Mouse (Mus musculus) cerebellum, postnatal 10 days (tissue): ENCODE data around the gene Gnai2.

Experiments used
- DNase-seq, 2 experiments: peaks; one replicate each; pipeline ENCODE4 v3.0.0; 2021; ENCODE audit warnings: mixed read lengths in 2 of 2

The Gnai2 gene

GRCm38 (mm10) chr9:107629901-107630425 lies 5.2 kb downstream of the Gnai2 start:
- peak; percentile 33 to 46 for DNase-seq

GRCm38 (mm10) chr9:107629411-107629730 lies 5.8 kb downstream of the Gnai2 start:
- DNase-seq, result no peak

- DNase-seq, result peak; percentile 15 to 42
These were observed 6.3 kb downstream of the Gnai2 start for GRCm38 (mm10) chr9:107628721-107629410.

GRCm38 (mm10) chr9:107627387-107628255 lies 7.5 kb downstream of the Gnai2 start:
- no peak for DNase-seq

GRCm38 (mm10) chr9:107626844-107627277 lies 8.3 kb downstream of the Gnai2 start:
- DNase-seq, result peak; percentile 94 to 95

GRCm38 (mm10) chr9:107626158-107626843 lies 8.9 kb downstream of the Gnai2 start:
- DNase-seq, result no peak

GRCm38 (mm10) chr9:107625351-107626128 lies 9.6 kb downstream of the Gnai2 start:
- no peak for DNase-seq

GRCm38 (mm10) chr9:107624951-107625350 lies 10.2 kb downstream of the Gnai2 start:
- DNase-seq, result no peak

GRCm38 (mm10) chr9:107624539-107624938 lies 10.6 kb downstream of the Gnai2 start:
- no peak for DNase-seq

GRCm38 (mm10) chr9:107620954-107621353 lies 14.2 kb downstream of the Gnai2 start:
- DNase-seq, result peak; percentile 42

GRCm38 (mm10) chr9:107619546-107619879 lies 15.7 kb downstream of the Gnai2 start:
- DNase-seq, result no peak

GRCm38 (mm10) chr9:107618778-107619545 lies 16.2 kb downstream of the Gnai2 start:
- peak in 1 of 2 experiments; percentile 39 for DNase-seq

GRCm38 (mm10) chr9:107618098-107618497 lies 17.1 kb downstream of the Gnai2 start:
- DNase-seq, result peak in 1 of 2 experiments; percentile 17

GRCm38 (mm10) chr9:107617461-107617860 lies 17.7 kb downstream of the Gnai2 start:
- no peak for DNase-seq

- DNase-seq, result no peak
These were observed 20.1 kb downstream of the Gnai2 start for GRCm38 (mm10) chr9:107615035-107615434.

GRCm38 (mm10) chr9:107612945-107613569 lies 22.1 kb downstream of the Gnai2 start:
- DNase-seq, result peak; percentile 56 to 72

- peak; percentile 100 for DNase-seq
These were observed 22.8 kb downstream of the Gnai2 start for GRCm38 (mm10) chr9:107612191-107612944.

- no peak for DNase-seq
These were observed 23.5 kb downstream of the Gnai2 start for GRCm38 (mm10) chr9:107611456-107612190.

- no peak for DNase-seq
These were observed 25.7 kb downstream of the Gnai2 start for GRCm38 (mm10) chr9:107609433-107609830.
